Mouse (Mus musculus): ENCODE data around the gene Gm4869. TPM values are rescaled to one million over a fixed set of nuclear protein-coding genes. Genes with fewer than 3 reads are reported as not detected.

The Gm4869 gene
- polyA plus RNA-seq, 1 experiment: not detected

- H3K4me3 ChIP-seq (ENCODE audit: insufficient read depth, low read depth, low read length): no peak overlapping the region
- H3K4me1 ChIP-seq (ENCODE audit: control insufficient read depth, insufficient read depth, insufficient read length, low read length): no peaks in the 10 kb centered on the region
- H3K27ac ChIP-seq (replicated peaks; ENCODE audit: low read depth, low read length): no peak overlapping the region
Observed at GRCm38 (mm10) chr5:140540106-140540505, 94.7 kb downstream of the Gm4869 start.

- no peaks in the 10 kb centered on the region for H3K4me1 ChIP-seq (ENCODE audit: control insufficient read depth, insufficient read depth, insufficient read length, low read length)
- no peak overlapping the region for H3K4me3 ChIP-seq (ENCODE audit: insufficient read depth, low read depth, low read length)
- no peak overlapping the region for H3K27ac ChIP-seq (replicated peaks; ENCODE audit: low read depth, low read length)
Observed at GRCm38 (mm10) chr5:140542811-140543575, 97.5 kb downstream of the Gm4869 start.

Other genes with a start within 250 kb of the Gm4869 start
- gene Mad1l1, start 124.1 kb upstream of the Gm4869 start, polyA plus RNA-seq (2012; ENCODE audit: insufficient read depth, insufficient read length, missing spikeins): 2.7 and 4.9 TPM in 2 replicates
- gene Nudt1, start 124.0 kb upstream of the Gm4869 start, polyA plus RNA-seq (2012; ENCODE audit: insufficient read depth, insufficient read length, missing spikeins): 14.9 and 18.6 TPM in 2 replicates
- 12.9 and 15.8 TPM in 2 replicates for gene Mrm2, start 113.7 kb upstream of the Gm4869 start, polyA plus RNA-seq (2012; ENCODE audit: insufficient read depth, insufficient read length, missing spikeins)
- 5.5 and 8.9 TPM in 2 replicates for gene Snx8, start 56.4 kb upstream of the Gm4869 start, polyA plus RNA-seq (2012; ENCODE audit: insufficient read depth, insufficient read length, missing spikeins)
- 75.9 and 78.3 TPM in 2 replicates for gene Eif3b, start 26.3 kb upstream of the Gm4869 start, polyA plus RNA-seq (2012; ENCODE audit: insufficient read depth, insufficient read length, missing spikeins)
- 11.4 and 23.1 TPM in 2 replicates for gene Chst12, start 59.9 kb downstream of the Gm4869 start, polyA plus RNA-seq (2012; ENCODE audit: insufficient read depth, insufficient read length, missing spikeins)
- not detected in 2 replicates for gene Grifin, start 119.4 kb downstream of the Gm4869 start, polyA plus RNA-seq (2012; ENCODE audit: insufficient read depth, insufficient read length, missing spikeins)
- gene Lfng, start 161.7 kb downstream of the Gm4869 start, polyA plus RNA-seq (2012; ENCODE audit: insufficient read depth, insufficient read length, missing spikeins): 4.6 and 29.0 TPM in 2 replicates
- gene Ttyh3, start 203.4 kb downstream of the Gm4869 start, polyA plus RNA-seq (2012; ENCODE audit: insufficient read depth, insufficient read length, missing spikeins): 4.8 and 5.2 TPM in 2 replicates

Data from brown adipose tissue, adult 24 weeks (tissue).